In the genomic region with DNA sequence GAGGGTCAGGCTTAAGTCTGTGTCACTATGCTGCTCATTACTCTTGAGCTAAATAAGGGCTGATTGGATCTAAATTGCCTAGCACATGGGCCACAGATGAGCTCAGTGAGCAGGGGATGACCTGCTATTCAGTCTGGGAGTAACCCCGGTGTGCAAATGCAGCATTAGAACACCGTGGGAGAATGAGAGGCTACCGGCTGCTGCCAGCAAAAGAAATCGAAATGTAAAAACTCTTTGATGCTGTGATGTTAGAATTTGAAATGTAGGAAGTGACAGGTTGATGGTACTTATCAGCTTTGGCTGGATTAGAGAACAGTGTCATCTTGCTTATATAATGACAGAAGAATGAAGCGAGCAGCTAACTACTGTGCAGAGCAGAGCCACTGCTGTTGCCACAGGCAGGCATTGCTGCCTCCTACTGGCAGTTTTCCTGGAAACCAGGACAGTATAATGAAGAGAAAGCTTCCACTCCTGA, we compare ENCODE assay signal across 8 mouse cellular contexts. TPM values are rescaled to one million over a fixed set of nuclear protein-coding genes. Genes with fewer than 3 reads are reported as not detected.
A peak's percentile ranks its signal among the peaks of the same experiment; 100 is the strongest.
DNase-seq lines count a peak whose midpoint lies in the region; ATAC-seq and TF ChIP-seq lines count a peak whose summit lies in the region.

No protein-coding gene starts in this region.

- H3K9me3 ChIP-seq in forebrain, postnatal 0 days (ENCODE audit: low read length), result no peaks in the 10 kb centered on the region

- no peak overlapping the region for H3K4me3 ChIP-seq in heart, adult 2 months
- H3K4me3 ChIP-seq in forebrain, postnatal 0 days (ENCODE audit: low read depth, low read length), result 0 out of 2 replicates have a peak overlapping the region, but pooled peaks have one; percentile 11

- no peak for TF ChIP-seq POLR2A in heart, adult 2 months (IDR thresholded peaks at IDR 0.05; ENCODE audit: insufficient read depth, low read depth, low read length)

- H3K27me3 ChIP-seq in heart, adult 2 months (ENCODE audit: control insufficient read depth, insufficient read depth, low read length), result no peaks in the 10 kb centered on the region
- no peaks in the 10 kb centered on the region for H3K27me3 ChIP-seq in forebrain, postnatal 0 days (ENCODE audit: insufficient read depth, low read length)

- no peak overlapping the region for H3K9ac ChIP-seq in heart, adult 2 months (ENCODE audit: low read depth, low read length)
- H3K9ac ChIP-seq in forebrain, postnatal 0 days, result 0 out of 2 replicates have a peak overlapping the region, but pooled peaks have one; percentile 26

- TF ChIP-seq EP300 in heart, adult 2 months (IDR thresholded peaks at IDR 0.05; ENCODE audit: insufficient read depth, low read depth, low read length), result no peak

- no peak overlapping the region for H3K27ac ChIP-seq in heart, adult 2 months
- H3K27ac ChIP-seq in forebrain, postnatal 0 days (ENCODE audit: low read depth, low read length), result 0 out of 2 replicates have a peak overlapping the region, but pooled peaks have one; percentile 9

- H3K4me2 ChIP-seq in forebrain, postnatal 0 days (ENCODE audit: low read depth), result peak overlapping the region; percentile 29

- H3K36me3 ChIP-seq in heart, adult 2 months (ENCODE audit: control insufficient read depth, insufficient read depth, low read length), result no peaks in the 10 kb centered on the region
- no peaks in the 10 kb centered on the region for H3K36me3 ChIP-seq in forebrain, postnatal 0 days (ENCODE audit: insufficient read depth)

- peak; percentile 95 for ATAC-seq in cerebellum, adult (ENCODE audit: insufficient number of reproducible peaks, low FRiP score, low TSS enrichment)
- peak; percentile 97 for ATAC-seq in forebrain, postnatal 0 days
- ATAC-seq in megakaryocyte-erythroid progenitor cell, adult 5-6 weeks (replicated peaks; ENCODE audit: low FRiP score, low TSS enrichment, poor library complexity, severe bottlenecking), result 0 out of 2 replicates have a peak, but pooled peaks have one; percentile 35

- DNase-seq in heart, adult 2 months, result no peak
- no peak for DNase-seq in heart, postnatal 25 days (ENCODE audit: low spot score)
- peak; percentile 82 for DNase-seq in forebrain, postnatal 0 days
- DNase-seq in kidney, postnatal 14 days, result peak; percentile 54
- peak; percentile 0 for DNase-seq in skeletal muscle tissue, adult 2 months (ENCODE audit: low read depth, low spot score)
- DNase-seq in gastrocnemius, postnatal 14 days, result no peak

- H3K79me2 ChIP-seq in heart, adult 2 months (replicated peaks; ENCODE audit: control insufficient read depth, insufficient read depth, low read length), result no peaks in the 10 kb centered on the region

- H3K4me1 ChIP-seq in heart, adult 2 months (ENCODE audit: control insufficient read depth, insufficient read depth, low read length), result no peaks in the 10 kb centered on the region
- H3K4me1 ChIP-seq in forebrain, postnatal 0 days (ENCODE audit: insufficient read depth), result peaks cover 3% of the 10 kb centered on the region; the same call in 1 of the 2 replicates

- 74% methylated on average over 5 of the region's 5 CpGs for WGBS in heart, adult 2 months
- 12% methylated on average over 5 of the region's 5 CpGs for WGBS in forebrain, postnatal 0 days

- intact Hi-C loops in heart, adult 2 months (cut with DNase I), result no loop called here
- intact Hi-C loops in heart, postnatal 25 days (cut with DNase I), result no loop called here
- intact Hi-C loops in gastrocnemius, postnatal 14 days (cut with DNase I; ENCODE audit: low total_unique reads), result no loop called here

- TF ChIP-seq CTCF in heart, adult 2 months (IDR thresholded peaks at IDR 0.05), result peak; percentile 52
- TF ChIP-seq CTCF in forebrain, postnatal 0 days (IDR thresholded peaks at IDR 0.05; ENCODE audit: low read depth), result peak; percentile 78

RNA-seq across cellular contexts. Expression of a gene that starts 48.5 kb away (rescaled TPM):
- total RNA-seq in heart, adult 2 months (2021), result under 1 TPM; 0.45 to 0.65 TPM
- 0.35 and 0.56 TPM in 2 replicates for polyA plus RNA-seq in heart, adult 2 months (2012; rRNA removed)
- total RNA-seq in heart, postnatal 25 days (2021), result under 1 TPM; 0.39 to 0.67 TPM
- 7.1 and 7.8 TPM in 2 replicates for total RNA-seq in forebrain, postnatal 0 days (2014; rRNA removed)
- polyA plus RNA-seq in forebrain, postnatal 0 days (2015; fragmentation: Nextera tagmentation; extraction: Ambion mirVana), result 4.1 and 4.5 TPM in 2 replicates
- 68.6 and 78.1 TPM in 2 replicates for total RNA-seq in megakaryocyte-erythroid progenitor cell, adult 5-6 weeks (2014; fragmentation: Nextera tagmentation)
- 61.1 and 72.1 TPM in 2 replicates for total RNA-seq in megakaryocyte-erythroid progenitor cell, adult 5-6 weeks (2017)
- 1 to 10 TPM; 1.3 to 2.1 TPM for total RNA-seq in gastrocnemius, postnatal 14 days (2021)

Comparison
In these comparisons a context has a peak if more than half of its experiments do, and no peak if none do; other contexts are left out.
1. DNase-seq: peak in forebrain, postnatal 0 days (single experiment), kidney, postnatal 14 days (single experiment) and skeletal muscle tissue, adult 2 months (single experiment); none in heart, adult 2 months (0 of 2), heart, postnatal 25 days (single experiment) and gastrocnemius, postnatal 14 days (single experiment).
2. ATAC-seq: peak in every context shown above with its lines; median percentile 97 in forebrain, postnatal 0 days; 95 in cerebellum, adult; 35 in megakaryocyte-erythroid progenitor cell, adult 5-6 weeks.